Mouse (Mus musculus) neural tube, embryonic 14.5 days (tissue): ENCODE data around the gene Uvrag. TPM values are rescaled to one million over a fixed set of nuclear protein-coding genes. Genes with fewer than 3 reads are reported as not detected.

Experiments
- ATAC-seq: fragments of 200-750 bp; cut with Nextera tagmentation; 2 replicates; pipeline ENCODE4 v1.8.0; 2017; ENCODE audit warnings: low read depth, mild to moderate bottlenecking, moderate TSS enrichment, moderate library complexity
- H3K27ac ChIP-seq: fragments of 300-500 bp; sonication (generic); 2 replicates; pipeline ENCODE4 v1.5.1; 2014; ENCODE audit warnings: low read depth, mild to moderate bottlenecking, control low read depth, low read length, moderate library complexity, mixed read lengths
- H3K27me3 ChIP-seq: fragments of 300-500 bp; sonication (generic); 2 replicates; pipeline ENCODE4 v1.6.1; 2014; ENCODE audit warnings: low read length; ENCODE audit not compliant: control insufficient read depth, insufficient read depth
- H3K36me3 ChIP-seq: fragments of 300-500 bp; sonication (generic); 2 replicates; pipeline ENCODE4 v1.6.1; 2014; ENCODE audit warnings: low read length, mixed read lengths; ENCODE audit not compliant: control insufficient read depth, insufficient read depth
- H3K4me1 ChIP-seq: fragments of 300-500 bp; sonication (generic); 2 replicates; pipeline ENCODE4 v1.6.1; 2014; ENCODE audit warnings: low read length; ENCODE audit not compliant: control insufficient read depth, insufficient read depth
- H3K4me2 ChIP-seq: fragments of 300-500 bp; sonication (generic); 2 replicates; pipeline ENCODE4 v1.6.1; 2014; ENCODE audit warnings: mild to moderate bottlenecking, low read depth, low read length, control low read depth
- H3K4me3 ChIP-seq: fragments of 300-500 bp; sonication (generic); 2 replicates; pipeline ENCODE4 v1.5.1; 2014; ENCODE audit warnings: low read depth, low read length, control low read depth, mixed read lengths
- H3K9ac ChIP-seq: fragments of 300-500 bp; sonication (generic); replicated peaks from 2 replicates; pipeline ENCODE4 v1.6.1; 2014; ENCODE audit warnings: low read depth, mild to moderate bottlenecking, control low read depth, low read length, mixed read lengths
- H3K9me3 ChIP-seq: fragments of 300-500 bp; sonication (generic); 2 replicates; pipeline ENCODE4 v1.6.1; 2016; ENCODE audit warnings: low read length; ENCODE audit not compliant: control insufficient read depth
- WGBS: fragments of 180-500 bp; shearing (Covaris S2); extraction: QIAGEN DNeasy Blood & Tissue Kit; methylation state at CpG from one replicate; pipeline ENCODE4 v1.1.7; 2014; 5-methylcytosine and 5-hydroxymethylcytosine counted together
- polyA plus RNA-seq: library from polyadenylated mRNA; unstranded; fragments of >200 nt; fragmentation: Nextera tagmentation; extraction: Ambion mirVana; gene quantifications from 2 replicates; pipeline ENCODE4 v1.2.1, GENCODE M21; 2014

The Uvrag gene
- polyA plus RNA-seq, 1 experiment from 2014 or later, result 23.8 TPM

DNA sequence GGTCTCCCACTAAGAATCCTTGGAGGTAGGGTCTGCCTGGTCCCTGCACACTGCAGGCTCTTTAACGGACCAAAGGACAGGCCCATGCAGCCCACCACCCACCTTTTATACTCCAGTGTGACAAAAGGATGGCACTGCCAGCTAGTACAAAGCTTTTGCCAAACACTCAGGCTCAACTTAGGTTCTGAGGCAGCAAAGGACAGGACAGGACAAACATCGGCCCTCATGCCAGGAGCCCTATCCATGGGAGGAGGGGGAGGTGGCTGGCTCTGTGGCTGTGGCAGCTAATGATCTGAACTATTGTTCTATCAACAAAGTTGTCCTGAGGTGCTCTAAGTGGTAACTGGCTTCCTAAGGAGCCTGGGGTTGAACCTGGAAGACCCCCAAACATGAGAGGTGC is 18.5 kb upstream of the Uvrag start:
- ATAC-seq, result no peak
- Histone ChIP-seq H3K9ac (no peak overlapping the region), H3K9me3 (no peaks in the 10 kb centered on the region), H3K4me2 (no peak overlapping the region), H3K27me3 (no peaks in the 10 kb centered on the region), H3K36me3 (no peaks in the 10 kb centered on the region), H3K4me1 (no peaks in the 10 kb centered on the region), H3K4me3 (no peak overlapping the region), H3K27ac (no peak overlapping the region)
- 75% methylated on average over 2 of the region's 2 CpGs for WGBS

GRCm38 (mm10) chr7:99158904-99159303 is 18.0 kb upstream of the Uvrag start:
- Histone ChIP-seq H3K27me3 (no peaks in the 10 kb centered on the region), H3K27ac (no peak overlapping the region), H3K4me3 (no peak overlapping the region), H3K9ac (no peak overlapping the region), H3K36me3 (no peaks in the 10 kb centered on the region), H3K4me2 (no peak overlapping the region), H3K9me3 (no peaks in the 10 kb centered on the region), H3K4me1 (no peaks in the 10 kb centered on the region)
- 72% methylated on average over 5 of the region's 5 CpGs for WGBS
- no peak for ATAC-seq

DNA sequence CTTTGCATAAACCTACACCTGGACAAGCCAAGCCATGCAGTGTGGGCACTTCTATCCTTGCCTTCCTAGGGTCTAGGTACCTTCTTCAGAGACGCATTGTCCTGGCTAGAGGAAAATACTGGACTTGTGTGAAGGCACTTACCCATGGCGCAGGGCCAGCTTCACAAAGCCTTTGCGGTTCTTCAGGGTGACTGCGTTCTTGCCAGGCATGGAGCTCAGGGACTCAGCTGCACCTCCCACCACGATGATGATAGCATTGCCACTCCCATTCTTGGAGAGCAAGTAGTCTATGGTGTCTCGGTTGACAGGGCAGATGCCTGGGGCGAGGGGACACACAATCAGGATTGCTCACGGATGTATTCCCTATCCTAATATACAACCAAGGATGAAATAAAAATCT is 17.1 kb upstream of the Uvrag start:
- 90% methylated on average over 8 of the region's 8 CpGs for WGBS
- no peak overlapping the region for H3K4me2 ChIP-seq
- no peaks in the 10 kb centered on the region for H3K9me3 ChIP-seq
- no peak for ATAC-seq
- no peak overlapping the region for H3K4me3 ChIP-seq
- no peak overlapping the region for H3K27ac ChIP-seq
- H3K9ac ChIP-seq, result no peak overlapping the region
- no peaks in the 10 kb centered on the region for H3K36me3 ChIP-seq
- no peaks in the 10 kb centered on the region for H3K4me1 ChIP-seq
- H3K27me3 ChIP-seq, result no peaks in the 10 kb centered on the region

GRCm38 (mm10) chr7:99156737-99157136 is 15.8 kb upstream of the Uvrag start:
- Histone ChIP-seq H3K9ac (no peak overlapping the region), H3K9me3 (no peaks in the 10 kb centered on the region), H3K36me3 (no peaks in the 10 kb centered on the region), H3K4me1 (no peaks in the 10 kb centered on the region), H3K27me3 (no peaks in the 10 kb centered on the region), H3K27ac (no peak overlapping the region), H3K4me2 (no peak overlapping the region), H3K4me3 (no peak overlapping the region)
- ATAC-seq, result no peak
- 88% methylated on average over 10 of the region's 10 CpGs for WGBS

GRCm38 (mm10) chr7:99155311-99156289 is 14.7 kb upstream of the Uvrag start:
- 37% methylated on average over 17 of the region's 17 CpGs for WGBS
- Histone ChIP-seq H3K27ac (no peak overlapping the region), H3K4me1 (no peaks in the 10 kb centered on the region), H3K4me2 (peak overlapping the region; percentile 32), H3K4me3 (no peak overlapping the region), H3K36me3 (no peaks in the 10 kb centered on the region), H3K9ac (no peak overlapping the region), H3K27me3 (no peaks in the 10 kb centered on the region), H3K9me3 (no peaks in the 10 kb centered on the region)
- peak; percentile 76; the same call in 1 of the 2 replicates for ATAC-seq

- Histone ChIP-seq H3K4me3 (no peak overlapping the region), H3K4me1 (no peaks in the 10 kb centered on the region), H3K9me3 (no peaks in the 10 kb centered on the region), H3K27ac (no peak overlapping the region), H3K36me3 (no peaks in the 10 kb centered on the region), H3K4me2 (no peak overlapping the region), H3K9ac (no peak overlapping the region), H3K27me3 (no peaks in the 10 kb centered on the region)
- ATAC-seq, result peak; percentile 16; the same call in 1 of the 2 replicates
- 67% methylated on average over 8 of the region's 8 CpGs for WGBS
Observed at GRCm38 (mm10) chr7:99154648-99155151, 13.8 kb upstream of the Uvrag start.

- 92% methylated on average over 11 of the region's 11 CpGs for WGBS
- Histone ChIP-seq H3K9me3 (no peaks in the 10 kb centered on the region), H3K27ac (no peak overlapping the region), H3K4me3 (no peak overlapping the region), H3K27me3 (no peaks in the 10 kb centered on the region), H3K4me1 (no peaks in the 10 kb centered on the region), H3K4me2 (no peak overlapping the region), H3K36me3 (no peaks in the 10 kb centered on the region), H3K9ac (no peak overlapping the region)
- ATAC-seq, result no peak
Observed at GRCm38 (mm10) chr7:99153686-99154202, 12.8 kb upstream of the Uvrag start.

GRCm38 (mm10) chr7:99152756-99153155 is 11.8 kb upstream of the Uvrag start:
- no peaks in the 10 kb centered on the region for H3K27me3 ChIP-seq
- no peak overlapping the region for H3K4me3 ChIP-seq
- no peaks in the 10 kb centered on the region for H3K36me3 ChIP-seq
- H3K4me2 ChIP-seq, result no peak overlapping the region
- ATAC-seq, result no peak
- H3K27ac ChIP-seq, result no peak overlapping the region
- H3K9ac ChIP-seq, result no peak overlapping the region
- no peaks in the 10 kb centered on the region for H3K4me1 ChIP-seq
- 91% methylated on average over 8 of the region's 8 CpGs for WGBS
- no peaks in the 10 kb centered on the region for H3K9me3 ChIP-seq

DNA sequence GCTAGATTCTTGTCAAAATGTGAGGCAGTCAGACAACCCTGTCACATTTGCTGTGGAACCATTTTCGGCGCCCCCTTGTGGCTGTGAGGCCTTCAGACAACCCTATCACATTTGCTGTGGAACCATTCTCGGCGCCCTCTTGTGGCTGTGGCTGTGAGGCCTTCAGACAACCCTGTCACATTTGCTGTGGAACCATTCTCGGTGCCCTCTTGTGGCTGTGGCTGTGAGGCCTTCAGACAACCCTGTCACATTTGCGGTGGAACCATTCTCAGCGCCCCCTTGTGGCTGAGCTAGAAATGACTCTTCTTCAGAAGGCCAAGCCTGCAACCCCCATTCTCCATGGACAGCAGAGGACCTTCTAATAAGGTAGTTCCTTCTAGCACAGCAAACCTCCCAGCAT is 10.4 kb upstream of the Uvrag start:
- Histone ChIP-seq H3K27me3 (no peaks in the 10 kb centered on the region), H3K27ac (no peak overlapping the region), H3K36me3 (no peaks in the 10 kb centered on the region), H3K9ac (no peak overlapping the region), H3K4me2 (no peak overlapping the region), H3K4me1 (no peaks in the 10 kb centered on the region), H3K4me3 (no peak overlapping the region), H3K9me3 (no peaks in the 10 kb centered on the region)
- peak; percentile 69 for ATAC-seq
- 6% methylated on average over 7 of the region's 7 CpGs for WGBS
